Mouse (Mus musculus): ENCODE results near the gene Lsm14b.

Lsm14b gene

DNA sequence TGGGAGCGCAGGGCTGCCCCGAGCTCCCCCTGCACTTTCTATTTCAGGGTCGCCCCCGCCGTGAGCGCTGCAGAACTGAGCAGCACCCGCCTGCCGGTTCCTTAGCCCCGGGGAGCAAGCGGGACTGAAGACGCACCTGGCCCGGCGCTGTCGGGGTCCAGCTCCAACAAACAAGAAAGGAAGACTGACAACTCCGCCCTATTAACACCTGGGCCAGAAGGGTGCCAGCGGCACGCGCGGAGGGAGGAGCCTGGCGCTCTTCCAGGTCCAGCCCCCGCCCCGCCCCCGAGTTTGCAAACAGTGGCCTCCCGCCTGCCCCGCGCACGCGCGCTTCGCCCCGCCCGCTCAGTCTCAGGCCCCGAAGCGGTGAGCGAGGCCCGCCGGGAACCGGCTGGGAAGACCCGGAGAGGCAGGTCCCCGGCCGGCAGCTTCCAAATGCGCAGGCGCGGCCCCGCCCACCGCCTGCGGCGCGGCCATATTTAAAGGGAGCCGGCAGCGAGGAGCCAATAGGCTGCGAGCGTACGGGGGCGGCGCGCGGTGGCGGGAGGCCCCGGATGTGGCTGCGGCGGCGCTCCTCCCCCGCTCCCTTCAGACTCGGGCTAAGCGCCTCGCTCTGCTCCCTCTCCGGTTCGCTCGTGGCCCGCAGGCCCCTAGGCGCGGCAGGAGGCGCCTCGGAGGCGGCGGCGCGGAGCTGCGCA, at the start of gene Lsm14b:
Lsm14b (plus strand) TSS at position 587 of the 698 bp plus-strand sequence.
- DNase-seq = peak; percentile 98 to 100

DNA sequence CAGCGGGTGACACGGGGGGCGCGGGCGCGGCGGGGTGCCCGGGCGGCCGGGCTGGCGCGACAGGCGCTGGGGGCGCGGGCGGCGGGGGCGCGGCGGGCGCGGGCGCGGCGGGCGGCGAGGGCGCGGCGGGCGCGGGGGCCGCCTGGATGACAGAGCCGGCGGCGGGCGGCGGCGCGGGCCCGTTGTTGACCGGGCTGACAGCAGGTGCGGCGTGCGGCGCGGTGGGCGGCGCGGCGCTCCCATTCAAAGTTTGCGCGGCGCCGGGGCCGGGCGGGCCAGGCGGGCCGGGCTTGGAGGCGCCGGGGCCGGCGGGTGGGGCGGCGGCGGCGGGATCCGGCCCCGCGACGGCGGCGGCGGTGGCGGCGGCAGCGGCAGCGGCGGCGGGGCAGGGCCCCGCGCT, 48.9 kb upstream of the Lsm14b start:
- DNase-seq = peak in 1 of 2 experiments; percentile 51

DNA sequence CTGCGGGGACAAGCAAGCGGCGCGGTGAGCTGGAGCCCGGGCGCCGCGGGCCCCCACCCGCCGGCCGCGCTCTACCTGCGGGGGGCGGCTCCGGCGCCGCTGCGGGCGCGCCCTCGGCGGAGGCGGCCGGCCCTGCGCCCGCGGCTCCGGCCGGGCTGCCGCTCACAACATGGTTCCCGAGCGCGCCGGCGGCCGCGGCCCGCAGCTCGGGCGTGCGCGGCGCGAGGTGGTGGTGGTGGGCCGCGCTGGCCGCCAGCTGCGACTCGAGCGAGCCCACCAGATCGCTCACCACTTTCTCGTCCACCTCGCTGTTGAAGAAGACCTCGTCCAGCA, 48.5 kb upstream of the Lsm14b start:
- peak in 1 of 2 experiments; percentile 28 for DNase-seq

DNA sequence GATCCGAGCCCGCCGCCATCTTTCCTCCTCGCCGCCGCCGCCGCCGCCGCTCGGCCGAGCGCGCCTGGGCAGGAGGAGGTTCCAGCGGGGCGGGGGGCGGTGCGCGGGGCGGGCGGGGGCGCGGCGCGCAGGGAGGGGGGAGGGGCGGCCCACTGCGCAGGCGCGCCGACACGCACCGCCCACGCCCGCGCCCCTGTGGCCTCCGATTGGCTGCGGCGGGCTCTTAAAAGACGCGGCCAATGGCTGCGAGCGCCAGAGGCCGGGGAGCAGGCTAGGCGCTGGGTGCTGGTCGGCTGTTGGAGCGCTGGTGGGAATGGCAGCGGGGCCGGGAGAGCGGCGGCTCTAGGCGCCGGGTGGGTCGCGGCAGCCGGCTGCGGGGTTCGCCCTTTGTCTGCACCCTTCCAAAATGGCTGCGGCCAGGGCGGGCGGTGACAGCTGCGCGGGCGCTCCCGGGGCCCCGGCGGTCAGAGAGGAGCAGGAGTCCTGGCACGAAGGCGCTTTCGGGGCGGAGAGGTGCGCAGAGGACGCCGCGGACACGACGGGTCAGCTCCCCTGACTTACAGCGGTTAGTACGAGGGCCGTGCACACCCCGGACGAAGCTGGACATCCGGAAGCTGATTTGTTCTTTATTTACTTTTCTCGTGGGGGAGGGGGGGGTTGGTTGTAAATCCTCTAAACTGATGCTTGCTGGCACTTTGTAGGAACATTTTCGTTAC, 48.0 kb upstream of the Lsm14b start, which contains the start of gene Taf4:
Taf4 (minus strand) TSS at position 19 of the 716 bp plus-strand sequence.
- DNase-seq = peak; percentile 92 to 94

DNA sequence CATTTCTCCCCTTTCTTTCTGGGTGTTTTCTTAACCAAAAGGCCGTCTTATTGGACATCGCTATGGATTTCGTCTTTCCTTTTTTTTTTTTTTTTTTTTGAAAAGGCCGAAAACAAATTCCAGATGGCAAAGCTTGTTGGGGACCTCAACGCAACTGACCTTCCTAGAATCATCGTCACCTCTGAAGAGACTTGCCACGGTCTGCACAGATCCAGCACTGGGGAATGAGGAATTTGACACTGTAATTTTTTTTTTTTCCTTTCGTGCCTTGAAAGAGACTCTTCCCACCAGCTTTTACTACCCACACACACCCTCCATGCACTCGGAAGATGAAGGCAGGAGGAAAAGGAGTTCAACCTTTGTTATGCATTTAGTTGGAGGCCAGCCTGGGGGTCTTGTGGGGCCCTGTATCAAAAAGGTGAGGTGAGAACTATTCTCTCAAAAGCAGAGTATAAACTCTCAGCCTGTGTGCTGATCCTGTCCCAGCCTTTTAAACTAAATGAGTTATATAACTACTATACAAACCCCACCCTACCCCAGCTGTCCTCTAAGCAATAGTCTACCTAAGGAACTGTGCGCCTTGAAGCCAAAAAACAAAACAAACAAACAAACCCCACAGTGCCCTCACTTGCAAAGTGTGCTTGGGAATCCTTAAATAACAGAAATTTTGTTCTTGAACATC, 47.3 kb upstream of the Lsm14b start:
- no peak for DNase-seq

DNA sequence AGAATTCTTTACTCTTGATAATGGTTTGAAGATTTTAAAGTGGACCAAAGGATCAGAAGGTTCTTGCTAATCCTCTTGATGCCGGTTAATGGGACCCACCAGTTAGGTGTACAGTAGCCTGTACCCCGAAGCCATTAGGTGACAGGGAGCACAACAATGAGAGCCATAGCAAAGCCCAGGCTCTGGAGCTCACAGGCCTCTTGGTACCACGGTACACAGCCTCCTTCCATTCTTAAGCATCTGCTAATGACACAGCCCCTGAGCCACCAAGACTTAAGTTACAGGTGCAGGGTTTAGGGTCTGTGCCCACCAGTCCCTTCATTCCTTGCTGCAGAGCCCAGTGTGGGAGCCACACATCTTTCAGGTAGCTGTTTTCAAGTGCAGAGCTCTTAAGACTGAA, 46.5 kb upstream of the Lsm14b start:
- no peak for DNase-seq

DNA sequence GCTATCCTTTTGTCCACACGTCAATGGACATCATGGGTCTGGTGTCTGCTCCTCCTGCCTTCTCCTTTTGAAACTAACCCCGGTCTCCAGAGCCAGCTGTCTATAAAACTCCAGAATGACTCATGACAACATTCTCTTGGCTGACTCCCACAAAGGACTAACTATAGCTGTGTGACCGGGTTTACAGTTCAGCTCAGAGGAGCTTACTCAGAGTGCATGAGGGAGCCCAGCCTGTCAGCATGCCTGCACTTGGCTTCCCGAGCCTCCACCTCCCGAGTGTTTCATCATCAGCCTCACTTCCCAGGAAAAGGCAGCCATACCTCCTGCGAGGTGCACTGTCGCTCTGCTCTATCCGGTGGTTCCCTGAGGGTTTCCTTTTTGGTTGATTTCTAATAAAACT, 45.0 kb upstream of the Lsm14b start:
- no peak for DNase-seq

DNA sequence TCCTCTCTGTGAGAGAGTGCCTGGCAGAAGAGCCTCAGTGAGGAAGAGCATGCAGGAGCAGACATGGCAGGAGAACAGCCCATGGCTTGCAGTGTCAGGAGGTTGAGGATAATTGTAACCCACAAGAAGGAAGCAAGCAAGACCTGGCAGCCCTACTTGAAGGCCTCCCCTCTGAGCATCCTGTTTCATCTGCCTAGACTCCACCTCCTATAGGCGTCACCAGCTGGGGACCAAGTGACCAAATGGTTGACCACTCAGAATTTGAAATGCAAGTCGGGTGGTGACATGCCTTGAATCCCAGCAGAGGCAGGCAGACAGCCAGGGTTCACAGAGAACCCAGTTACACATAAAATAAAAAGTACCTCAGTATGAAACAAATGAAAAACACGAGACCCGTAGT, 44.2 kb upstream of the Lsm14b start:
- no peak for DNase-seq

DNA sequence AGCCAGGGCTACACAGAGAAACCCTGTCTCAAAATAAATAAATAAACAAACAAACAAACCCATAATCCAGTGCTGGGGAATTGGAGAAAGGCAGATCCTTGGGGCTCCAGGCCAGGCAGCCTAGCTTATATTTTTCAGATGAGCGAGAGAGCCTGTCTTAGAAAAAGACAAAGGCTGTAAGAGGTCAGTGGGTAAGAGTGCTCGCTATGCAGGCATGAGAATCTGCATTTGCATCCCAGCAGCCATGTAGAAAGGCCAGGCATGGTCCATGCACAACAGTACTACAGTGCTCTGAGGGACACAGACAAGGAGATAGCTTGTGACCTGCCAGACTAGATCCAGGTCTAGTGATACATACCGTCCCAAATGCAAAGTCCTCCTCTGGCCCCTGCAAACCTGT, 42.1 kb upstream of the Lsm14b start:
- no peak for DNase-seq

DNA sequence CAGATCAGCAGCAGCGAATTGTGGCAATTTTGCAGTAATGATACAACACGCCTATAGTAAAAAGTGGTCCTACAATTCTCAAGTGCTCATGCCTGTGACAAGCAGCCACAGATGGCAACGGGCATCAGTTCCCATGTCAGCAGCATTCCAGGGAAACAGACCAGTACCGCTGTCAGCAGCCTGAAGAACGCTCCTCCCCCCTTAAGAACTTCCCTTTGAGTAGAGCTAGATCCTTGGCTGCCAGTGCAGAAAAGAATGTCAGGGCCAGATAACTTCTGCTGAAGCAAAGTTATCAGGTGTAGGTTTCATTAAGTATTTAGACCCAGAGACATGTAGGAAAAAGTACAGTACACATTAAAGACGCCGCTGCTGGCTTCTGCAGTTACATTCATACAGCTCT, 40.0 kb upstream of the Lsm14b start:
- no peak for DNase-seq

DNA sequence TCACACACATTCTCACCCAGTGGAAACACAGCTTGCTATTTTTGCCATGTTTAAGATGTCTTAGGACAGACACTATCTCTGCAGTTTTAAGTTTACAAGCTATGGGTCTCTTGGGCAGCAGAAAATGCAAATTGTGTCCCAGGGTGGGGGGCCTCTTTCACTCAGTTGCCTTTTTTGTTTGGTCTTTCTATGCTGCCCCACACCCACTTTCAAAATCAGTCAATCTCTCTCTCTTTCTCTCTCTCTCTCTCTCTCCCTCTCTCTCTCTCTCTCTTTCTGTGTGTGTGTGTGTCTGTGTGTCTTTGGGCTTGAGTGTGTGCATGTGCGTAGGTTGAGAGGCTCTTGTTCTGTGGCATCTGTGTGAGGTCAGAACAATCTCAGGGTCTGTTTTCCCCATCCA, 39.1 kb upstream of the Lsm14b start:
- DNase-seq = no peak

DNA sequence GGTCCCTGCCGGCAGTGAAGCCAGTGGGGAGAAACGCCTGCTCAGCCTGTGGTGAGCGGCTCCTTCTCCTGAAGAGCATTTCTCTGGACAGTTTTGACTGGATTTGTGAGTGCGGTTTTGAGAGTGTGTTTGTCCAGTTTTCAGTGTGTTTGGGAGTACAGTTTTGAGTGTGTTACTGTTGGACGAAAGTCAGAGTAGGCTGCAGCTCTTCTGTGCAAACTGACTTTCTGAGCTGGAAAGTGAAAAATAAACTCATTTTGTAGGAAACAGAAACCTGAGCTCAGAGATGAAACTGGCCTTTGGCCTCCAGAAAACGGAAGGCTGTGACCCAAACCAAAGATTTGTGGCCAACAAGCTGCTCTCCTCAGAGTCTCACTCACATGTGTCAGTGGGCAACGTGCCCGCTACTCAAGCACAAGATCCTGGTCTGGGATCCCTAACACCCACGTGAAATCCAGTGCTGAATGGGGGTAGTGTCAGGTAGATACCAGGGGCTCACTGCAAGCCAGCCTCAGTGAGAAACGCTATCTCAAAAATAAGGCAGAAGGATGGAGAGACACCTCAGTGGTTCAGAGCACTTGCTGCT, 38.3 kb upstream of the Lsm14b start:
- DNase-seq = no peak

DNA sequence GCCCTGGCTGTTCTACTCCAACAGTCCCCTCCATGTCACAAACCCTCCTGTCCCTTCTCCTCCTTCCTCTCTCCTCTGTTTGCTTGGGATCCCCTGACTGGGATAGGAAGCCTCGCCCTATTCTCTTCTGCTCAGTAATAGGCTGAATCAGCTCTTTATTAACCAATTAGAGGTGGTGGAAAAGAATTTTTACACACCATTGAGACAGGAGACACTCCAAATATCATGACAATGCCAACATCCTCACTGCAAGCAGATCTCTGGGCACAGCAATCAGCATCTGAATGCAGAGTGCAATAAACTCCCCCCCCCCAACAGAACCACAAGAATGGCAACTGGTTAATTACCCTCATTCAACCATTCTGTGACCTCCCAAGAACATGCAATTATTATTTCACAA, 35.7 kb upstream of the Lsm14b start:
- DNase-seq = no peak

DNA sequence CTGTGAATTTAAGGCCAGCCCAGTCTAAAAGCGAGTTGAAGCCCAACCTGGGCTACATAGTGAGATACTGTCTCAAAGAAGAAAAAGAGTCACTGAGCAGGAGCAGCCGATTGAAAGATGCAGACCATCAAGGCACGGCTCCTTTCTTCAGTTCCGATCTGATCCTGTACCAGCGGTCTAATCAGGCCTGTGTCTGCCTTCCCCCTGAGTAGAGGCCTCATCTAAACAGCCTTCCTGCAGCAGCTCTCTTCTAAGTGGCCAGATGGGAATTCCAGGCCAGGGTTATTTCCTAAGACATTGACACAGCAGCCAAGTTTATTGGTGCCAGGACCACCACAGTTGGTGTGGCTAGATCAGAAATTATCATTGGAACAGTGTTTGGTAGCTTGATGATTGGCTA, 31.7 kb upstream of the Lsm14b start:
- DNase-seq = no peak

DNA sequence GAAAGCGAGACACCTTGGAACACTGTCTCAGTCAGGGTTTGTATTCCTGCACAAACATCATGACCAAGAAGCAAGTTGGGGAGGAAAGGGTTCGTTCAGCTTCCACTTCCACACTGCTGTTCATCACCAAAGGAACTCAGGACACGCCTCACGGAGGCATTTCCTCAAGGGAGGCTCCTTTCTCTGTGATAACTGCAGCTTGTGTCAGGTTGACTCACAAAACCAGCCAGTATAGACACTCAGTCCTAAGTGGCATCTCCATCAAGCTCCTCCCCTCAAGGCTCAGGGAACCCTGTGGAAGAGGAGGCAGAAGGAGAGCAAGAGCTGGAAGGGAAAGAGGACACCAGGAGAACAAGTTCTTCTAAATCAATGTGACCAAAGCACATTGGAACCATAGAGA, 26.4 kb upstream of the Lsm14b start:
- no peak for DNase-seq

DNA sequence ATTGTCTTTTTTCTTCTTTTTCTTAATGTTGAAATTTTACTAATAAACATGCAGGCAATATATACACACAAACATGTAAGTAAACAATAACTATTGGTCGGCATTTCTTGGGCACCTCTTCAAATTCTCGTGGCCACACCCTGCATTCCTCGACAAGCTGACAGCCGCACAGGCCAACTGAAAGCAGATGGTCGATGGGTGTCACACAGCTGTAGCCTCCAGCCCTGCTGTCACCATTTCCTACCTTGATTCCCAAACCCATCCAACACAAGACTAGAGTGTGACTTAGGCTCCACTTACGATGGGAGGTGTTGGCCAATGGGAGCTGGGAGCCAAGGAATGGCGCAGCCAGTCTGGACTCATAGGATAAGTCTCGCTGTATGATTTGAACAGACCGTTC, 23.2 kb upstream of the Lsm14b start:
- no peak for DNase-seq

DNA sequence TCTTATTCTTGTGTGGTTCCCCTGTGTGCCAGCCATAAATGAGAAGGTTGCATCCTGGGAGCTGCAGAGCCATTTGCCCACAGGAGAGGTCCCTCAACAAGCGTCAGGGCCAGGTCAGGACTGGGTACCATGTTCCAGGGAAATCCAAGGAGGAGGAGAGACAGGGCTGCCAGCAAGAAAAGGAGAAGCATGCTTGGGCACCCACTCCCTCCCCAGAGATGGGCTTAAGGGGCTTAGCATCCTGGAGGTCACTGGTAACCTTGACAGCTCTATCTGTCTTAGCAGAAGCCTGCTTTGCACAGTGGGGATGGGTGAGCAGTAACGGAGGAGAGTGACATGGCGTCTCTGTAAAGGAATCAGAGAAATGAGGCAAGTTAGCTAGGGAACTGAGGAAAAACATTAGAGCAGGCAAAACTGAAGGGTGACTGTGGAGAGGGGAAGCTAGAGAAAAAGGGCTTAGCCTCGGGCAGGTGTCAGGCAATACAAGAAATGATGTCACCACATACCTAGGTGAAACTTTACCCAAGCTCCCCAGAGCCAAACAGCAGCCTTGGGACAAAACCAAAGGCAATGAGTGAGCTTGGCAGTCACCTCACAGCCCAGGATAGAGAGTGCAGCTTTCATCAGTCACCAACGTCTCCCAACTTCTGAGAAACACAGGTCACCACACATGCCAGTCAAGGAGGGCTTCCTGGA, 19.0 kb upstream of the Lsm14b start:
- DNase-seq = no peak

DNA sequence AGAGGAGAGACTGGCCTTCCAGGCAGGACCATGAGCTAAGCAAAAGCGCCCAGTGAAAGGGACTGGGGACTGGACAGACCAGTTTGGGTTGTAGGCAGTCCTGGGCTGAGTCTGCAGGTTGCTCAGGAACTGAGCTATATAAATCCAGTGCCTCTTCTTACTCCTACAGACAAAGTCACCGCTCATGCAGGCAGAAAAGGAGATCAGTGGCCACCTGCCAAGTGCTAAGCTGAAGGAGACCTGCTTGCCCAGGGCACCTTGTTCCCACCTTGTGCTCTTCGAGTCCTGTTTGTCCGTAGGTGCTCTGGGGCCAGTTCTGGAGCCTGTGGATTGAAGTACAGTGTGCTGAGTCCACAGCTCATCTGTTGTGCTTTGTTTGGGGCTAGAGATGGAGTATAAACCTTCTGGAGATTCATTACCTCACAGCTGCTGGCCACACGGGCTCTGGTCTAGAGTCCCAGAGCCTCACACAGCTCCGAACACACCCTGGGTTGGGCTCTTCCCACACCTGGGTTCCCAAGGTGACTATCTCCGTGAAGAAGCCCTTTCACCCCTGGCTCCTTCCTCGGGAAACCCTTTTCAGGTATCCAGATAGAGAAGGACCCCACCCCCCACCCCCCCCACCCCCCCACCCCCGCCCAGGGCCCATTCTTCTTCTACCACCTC, 18.3 kb upstream of the Lsm14b start:
- DNase-seq = no peak

DNA sequence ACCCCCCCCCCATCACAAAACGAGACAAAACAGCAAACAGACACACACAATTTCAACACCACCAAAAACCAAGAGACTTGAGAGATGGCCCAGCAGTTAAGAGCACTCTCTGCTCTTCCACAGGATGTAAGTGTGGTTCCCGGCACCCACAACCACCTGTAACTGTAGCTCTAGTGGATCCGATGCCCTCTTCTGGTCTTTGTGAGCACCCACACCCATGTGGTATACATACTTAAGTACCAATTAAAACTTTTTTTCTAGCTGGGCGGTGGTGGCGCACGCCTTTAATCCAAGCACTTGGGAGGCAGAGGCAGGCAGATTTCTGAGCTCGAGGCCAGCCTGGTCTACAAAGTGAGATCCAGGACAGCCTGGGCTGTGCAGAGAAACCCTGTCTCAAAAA, 14.1 kb upstream of the Lsm14b start:
- DNase-seq = no peak

DNA sequence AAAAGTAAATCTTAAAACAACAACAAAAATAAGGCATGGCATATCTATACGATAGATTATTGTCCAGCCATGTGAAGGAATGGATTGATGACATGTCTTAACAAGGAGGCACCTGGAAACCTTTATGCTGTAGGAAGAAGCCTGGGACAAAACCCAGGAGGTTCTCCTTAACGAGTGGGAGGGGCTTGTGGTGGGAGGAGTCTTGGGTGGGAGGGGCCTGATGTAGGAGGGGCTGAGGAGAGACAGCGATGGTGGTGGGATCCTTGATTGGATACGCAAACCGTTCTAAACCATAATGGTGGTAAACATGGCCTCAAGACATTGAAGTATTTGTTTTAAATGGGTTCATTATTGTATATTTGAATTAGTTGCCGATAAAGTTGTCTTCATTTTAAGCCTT, 13.4 kb upstream of the Lsm14b start:
- DNase-seq = no peak

DNA sequence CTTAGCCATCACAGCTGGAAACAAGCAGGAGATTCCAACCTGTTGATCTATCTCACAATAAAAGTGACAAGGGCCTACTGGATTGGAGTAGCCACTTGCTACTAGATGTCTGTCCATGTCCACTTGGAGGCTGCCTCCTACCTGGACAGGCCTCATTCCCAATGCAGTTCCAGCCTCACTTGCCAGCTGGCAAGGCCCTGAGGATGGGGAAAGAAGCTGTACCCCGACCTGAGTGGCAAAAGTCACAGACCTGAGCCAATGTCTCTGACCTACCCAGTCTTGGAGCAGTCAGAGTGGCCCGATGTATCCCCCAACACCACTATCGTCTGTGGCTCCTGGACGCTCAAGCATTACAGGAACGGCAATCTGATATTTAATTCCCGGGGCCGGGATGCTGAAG, 11.1 kb upstream of the Lsm14b start:
- DNase-seq = no peak

DNA sequence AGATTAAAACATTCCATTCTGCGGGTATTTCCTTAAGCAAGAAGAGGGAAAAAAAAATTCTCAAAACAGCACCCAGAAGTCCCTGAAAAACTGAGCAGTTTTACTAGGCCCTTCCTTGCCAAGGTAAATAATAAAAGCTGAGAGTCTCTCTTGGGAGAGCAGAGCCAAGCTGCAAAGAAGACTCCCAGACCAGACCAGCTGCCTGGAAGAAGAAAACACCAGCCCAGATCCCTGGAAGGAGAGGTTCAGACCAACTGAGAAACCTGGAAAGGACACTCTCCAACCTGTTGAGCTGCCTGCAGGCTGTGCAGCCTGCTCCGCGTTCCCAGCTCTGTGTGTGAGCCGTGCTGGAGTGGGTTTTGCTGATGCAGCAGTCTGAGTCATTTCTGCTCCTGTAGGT, 7.2 kb upstream of the Lsm14b start:
- DNase-seq = no peak

DNA sequence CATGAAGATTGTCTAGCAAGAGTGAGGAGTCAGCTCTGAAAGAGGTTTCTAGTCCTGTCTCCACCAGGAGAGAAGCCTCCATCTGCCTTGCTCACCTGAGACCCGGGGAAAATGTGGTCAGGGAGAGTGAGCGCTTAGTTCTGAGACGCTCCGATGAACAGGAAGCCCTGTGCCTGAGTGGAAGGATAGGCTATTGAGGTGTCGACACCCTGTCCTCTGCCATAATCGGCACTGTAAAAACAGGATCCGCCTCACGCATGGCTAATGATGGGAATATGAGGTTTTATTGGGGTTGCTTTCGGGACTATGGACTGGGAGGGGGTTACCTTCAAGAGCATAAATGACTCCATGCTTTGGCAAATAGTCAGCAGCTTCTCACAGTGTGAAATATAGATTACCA, 6.2 kb upstream of the Lsm14b start:
- DNase-seq = no peak
